Mouse (Mus musculus) heart, embryonic 11.5 days (tissue): ENCODE data around the gene Zfp935. TPM values are rescaled to one million over a fixed set of nuclear protein-coding genes. Genes with fewer than 3 reads are reported as not detected.
A peak's percentile ranks its signal among the peaks of the same experiment; 100 is the strongest.
"Not testable (repeated sequence)": the region's sequence is repeated elsewhere in the genome, so short reads cannot be mapped to it uniquely, and the experiment has no call there.

Experiments
- ATAC-seq: fragments of 200-750 bp; cut with Nextera tagmentation; replicated peaks from 2 replicates; pipeline ENCODE4 v1.8.0; 2017; ENCODE audit warnings: moderate library complexity; ENCODE audit not compliant: insufficient number of reproducible peaks, low FRiP score, low TSS enrichment
- H3K27ac ChIP-seq: fragments of 300-500 bp; sonication (generic); 2 replicates; pipeline ENCODE4 v1.5.1; 2014; ENCODE audit warnings: mild to moderate bottlenecking, low read depth, low read length
- H3K27me3 ChIP-seq: fragments of 300-500 bp; sonication (generic); 2 replicates; pipeline ENCODE4 v1.6.1; 2014; ENCODE audit warnings: mild to moderate bottlenecking, low read length, mixed read lengths; ENCODE audit not compliant: control insufficient read depth, insufficient read depth
- H3K36me3 ChIP-seq: fragments of 300-500 bp; sonication (generic); 2 replicates; pipeline ENCODE4 v1.6.1; 2014; ENCODE audit warnings: mild to moderate bottlenecking, low read length, moderate library complexity, mixed read lengths; ENCODE audit not compliant: control insufficient read depth, insufficient read depth
- H3K4me1 ChIP-seq: fragments of 300-500 bp; sonication (generic); 2 replicates; pipeline ENCODE4 v1.6.1; 2014; ENCODE audit warnings: low read length; ENCODE audit not compliant: control insufficient read depth, insufficient read depth
- H3K4me2 ChIP-seq: fragments of 300-500 bp; sonication (generic); 2 replicates; pipeline ENCODE4 v1.6.1; 2014; ENCODE audit warnings: mild to moderate bottlenecking, moderate library complexity
- H3K4me3 ChIP-seq: fragments of 300-500 bp; sonication (generic); 2 replicates; pipeline ENCODE4 v1.5.1; 2014; ENCODE audit warnings: low read depth, low read length
- H3K9ac ChIP-seq: fragments of 300-500 bp; sonication (generic); 2 replicates; pipeline ENCODE4 v1.6.1; 2014; ENCODE audit warnings: mild to moderate bottlenecking, low read depth, low read length, moderate library complexity
- H3K9me3 ChIP-seq: fragments of 300-500 bp; sonication (generic); replicated peaks from 2 replicates; pipeline ENCODE4 v1.6.1; 2016; ENCODE audit warnings: low read length; ENCODE audit not compliant: control insufficient read depth
- WGBS: fragments of 180-500 bp; shearing (Covaris S2); extraction: QIAGEN DNeasy Blood & Tissue Kit; methylation state at CpG from one replicate; pipeline ENCODE4 v1.1.7; 2014; ENCODE audit not compliant: insufficient replicate concordance; 5-methylcytosine and 5-hydroxymethylcytosine counted together
- polyA plus RNA-seq: library from polyadenylated mRNA; unstranded; fragments of >200 nt; fragmentation: Nextera tagmentation; extraction: Ambion mirVana; gene quantifications from 2 replicates; pipeline ENCODE4 v1.2.1, GENCODE M21; 2014

Zfp935 gene
- polyA plus RNA-seq, result not detected in 2 replicates

DNA sequence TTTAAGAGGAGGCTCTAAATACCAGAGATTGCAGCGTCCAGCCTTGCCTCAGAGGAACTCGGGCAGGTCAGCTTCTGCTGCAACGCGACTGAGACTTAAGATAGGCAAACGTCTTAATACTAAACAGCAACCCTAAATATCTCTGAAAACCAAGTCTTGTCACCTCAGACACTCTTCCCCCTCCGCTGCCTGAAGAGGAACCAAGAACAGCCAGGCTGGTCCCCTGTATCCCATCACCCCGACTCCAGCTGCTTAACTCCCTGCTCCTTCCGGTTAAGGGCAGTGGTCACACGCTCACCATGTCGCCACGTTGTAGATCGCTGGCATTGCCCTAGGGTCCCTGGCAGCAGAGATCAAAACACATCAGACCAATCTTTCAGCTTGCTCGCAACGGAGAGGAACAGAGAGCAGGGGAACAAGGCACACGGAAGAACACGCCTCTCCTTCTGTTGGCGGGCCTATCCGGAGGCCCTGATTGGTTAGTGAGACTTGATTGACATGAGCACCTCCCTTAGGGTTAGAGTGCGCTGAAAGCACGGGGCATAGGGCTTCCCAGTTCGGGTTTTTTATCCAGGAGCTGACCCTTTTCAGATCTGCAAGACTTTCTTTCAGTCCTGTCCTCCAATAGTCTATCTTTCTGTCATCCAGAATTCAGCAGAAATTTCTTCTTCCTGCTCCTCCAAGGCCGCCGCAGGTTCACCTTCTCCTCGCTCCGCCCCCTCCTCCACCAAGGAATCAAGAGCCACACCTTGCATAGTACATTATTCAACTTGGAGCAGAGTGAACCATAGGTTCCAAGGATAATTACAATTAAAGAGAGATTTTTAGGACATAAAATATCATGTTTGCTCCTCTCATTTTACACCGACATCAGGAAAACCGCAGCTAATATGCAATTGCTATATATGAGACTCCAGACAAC is at the start of gene Zfp935:
Gene Zfp935, minus strand, starts transcription at position 323 of the 922 bp plus-strand sequence.
- H3K27ac ChIP-seq, H3K27me3 ChIP-seq, H3K9me3 ChIP-seq, ATAC-seq, H3K4me1 ChIP-seq, H3K36me3 ChIP-seq: not testable (repeated sequence)
- Histone ChIP-seq H3K4me3 (peak within 1 kb of the TSS; percentile 44), H3K4me2 (peak within 1 kb of the TSS; percentile 34), H3K9ac (peak within 1 kb of the TSS; percentile 54; the same call in 1 of the 2 replicates)
- WGBS, result 6% methylated on average over 25 of the region's 27 CpGs

DNA sequence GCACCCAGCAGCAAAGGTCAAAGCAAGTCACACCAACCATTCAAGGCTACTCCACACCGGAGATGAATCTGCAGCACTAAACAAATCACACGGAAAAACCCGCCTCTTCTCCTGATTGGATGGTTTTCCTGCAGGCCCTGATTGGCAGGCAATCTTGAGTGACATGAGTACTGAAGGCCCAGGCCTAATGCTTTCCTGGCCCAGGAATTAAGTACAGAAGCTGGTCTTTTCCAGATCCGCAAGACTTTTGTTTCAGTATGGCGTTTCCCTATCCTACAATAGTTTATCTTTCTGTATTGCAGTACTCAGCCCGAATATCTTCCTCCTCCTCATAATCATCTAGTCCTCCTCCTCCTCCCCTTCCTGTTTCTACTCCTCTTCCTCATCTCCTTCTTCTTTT is 12.8 kb upstream of the Zfp935 start, which contains the start of gene Zfp934:
Gene Zfp934, minus strand, starts transcription at position 101 of the 400 bp plus-strand sequence.
- ATAC-seq, H3K27me3 ChIP-seq, H3K4me1 ChIP-seq, H3K9me3 ChIP-seq, H3K36me3 ChIP-seq, H3K27ac ChIP-seq, H3K9ac ChIP-seq, H3K4me3 ChIP-seq, H3K4me2 ChIP-seq: not testable (repeated sequence)
- 80% methylated on average over 2 of the region's 6 CpGs for WGBS

DNA sequence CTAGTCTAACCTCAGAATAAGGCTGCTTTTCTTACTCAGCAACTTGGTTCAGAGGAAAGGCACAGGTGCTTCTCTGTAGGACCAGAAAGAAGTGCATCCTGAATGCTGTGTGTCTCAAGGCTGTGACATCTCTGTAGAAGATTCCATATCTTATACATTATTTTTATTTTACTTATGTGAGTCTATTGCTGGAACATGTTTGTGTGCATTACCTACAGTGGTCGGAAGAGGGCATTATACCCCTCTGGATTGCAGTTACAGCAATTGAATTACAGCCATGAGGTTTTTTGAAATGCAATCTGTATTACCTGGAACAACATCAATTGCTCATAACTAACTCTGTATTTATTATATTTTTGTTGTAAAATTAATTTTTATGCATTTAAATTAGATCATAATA is 3.4 kb upstream of the Zfp935 start:
- not testable (repeated sequence) for ATAC-seq, H3K36me3 ChIP-seq, H3K4me1 ChIP-seq, H3K27me3 ChIP-seq, H3K9me3 ChIP-seq, H3K4me3 ChIP-seq, H3K4me2 ChIP-seq, H3K27ac ChIP-seq, H3K9ac ChIP-seq
- WGBS, result 29% methylated on average over 1 of the region's 1 CpGs

DNA sequence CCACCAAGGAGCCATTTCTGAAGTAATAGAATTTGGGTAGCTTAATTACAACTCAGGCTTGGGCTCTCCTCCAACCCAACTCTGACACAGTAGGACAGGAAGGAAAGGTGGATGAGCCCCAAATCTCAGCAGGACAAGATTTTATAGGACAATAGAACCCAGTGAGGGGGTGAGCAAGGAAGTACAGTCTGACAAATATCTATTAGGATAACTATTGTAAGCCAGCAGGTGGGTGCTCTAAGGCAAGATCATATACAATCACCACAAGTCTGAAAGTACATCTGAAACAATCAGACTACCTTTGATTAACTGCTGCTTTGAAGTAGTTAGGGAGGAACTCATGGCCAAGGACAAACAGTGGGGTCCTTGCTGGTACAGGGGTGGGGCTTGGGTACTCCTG is 28.2 kb downstream of the Zfp935 start:
- H3K4me3 ChIP-seq, ATAC-seq, H3K27ac ChIP-seq, H3K9me3 ChIP-seq, H3K4me2 ChIP-seq, H3K36me3 ChIP-seq, H3K4me1 ChIP-seq, H3K27me3 ChIP-seq, H3K9ac ChIP-seq: not testable (repeated sequence)

DNA sequence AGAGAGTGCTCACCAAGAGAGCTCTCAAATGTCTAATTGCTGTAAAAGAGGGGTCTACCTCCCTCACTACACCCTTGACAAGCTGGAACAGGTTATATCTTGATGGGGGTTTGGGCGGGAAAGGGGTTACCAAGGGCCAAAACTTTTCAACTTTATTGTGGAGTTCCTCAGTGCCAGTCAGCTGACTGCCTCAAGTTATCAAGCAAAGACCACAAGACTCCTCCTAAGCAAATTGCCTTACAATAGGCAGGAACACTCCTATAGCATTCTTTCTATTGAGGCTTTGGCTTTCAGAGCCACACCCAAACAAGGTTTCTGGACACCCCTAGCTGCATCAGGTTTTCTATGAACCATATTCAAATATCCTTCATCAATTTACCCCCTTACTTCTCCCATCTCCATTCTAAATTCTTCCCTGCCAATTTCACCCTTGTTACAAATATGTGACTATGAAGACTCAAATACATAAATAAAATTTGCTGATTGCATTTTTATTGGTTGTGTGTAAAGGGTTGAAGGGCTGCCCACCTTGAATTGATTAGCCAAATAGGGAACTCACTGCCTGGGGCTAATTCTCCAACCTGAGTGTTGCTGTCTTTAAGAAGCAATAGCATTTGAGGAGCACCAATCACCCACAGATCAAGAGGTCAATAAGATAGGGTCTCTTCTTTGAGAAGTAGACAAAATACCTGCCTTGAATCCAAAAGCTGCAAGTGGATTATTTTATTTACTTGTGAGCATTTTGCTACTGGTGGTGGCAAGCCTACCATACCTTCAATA is 47.5 kb downstream of the Zfp935 start:
- not testable (repeated sequence) for H3K36me3 ChIP-seq, H3K4me2 ChIP-seq, H3K9me3 ChIP-seq, H3K4me1 ChIP-seq, H3K27ac ChIP-seq, H3K27me3 ChIP-seq, H3K4me3 ChIP-seq, H3K9ac ChIP-seq, ATAC-seq
- WGBS, result 86% methylated on average over 1 of the region's 1 CpGs

DNA sequence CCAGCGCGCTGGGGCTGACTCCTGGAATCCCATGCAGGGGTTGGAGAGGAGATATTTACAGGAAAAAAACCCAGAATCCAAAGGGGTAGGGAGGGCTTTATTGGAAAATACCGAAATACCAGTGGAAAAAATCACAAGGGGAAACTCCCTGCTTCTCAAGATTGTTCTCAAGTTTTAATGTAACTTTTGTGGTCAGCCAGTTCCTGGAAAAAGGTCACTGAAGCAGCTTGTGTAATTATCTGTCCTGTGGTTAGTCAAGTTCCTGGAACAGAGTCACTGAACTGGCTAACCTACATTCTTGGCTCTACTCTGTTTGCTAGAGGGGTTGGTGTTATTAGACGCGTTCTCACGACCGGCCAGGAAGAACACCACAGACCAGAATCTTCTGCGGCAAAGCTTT is 85.7 kb downstream of the Zfp935 start:
- H3K4me2 ChIP-seq, H3K27me3 ChIP-seq, H3K4me3 ChIP-seq, H3K27ac ChIP-seq, H3K9me3 ChIP-seq, H3K9ac ChIP-seq, H3K4me1 ChIP-seq, ATAC-seq, H3K36me3 ChIP-seq: not testable (repeated sequence)
- 93% methylated on average over 8 of the region's 8 CpGs for WGBS

DNA sequence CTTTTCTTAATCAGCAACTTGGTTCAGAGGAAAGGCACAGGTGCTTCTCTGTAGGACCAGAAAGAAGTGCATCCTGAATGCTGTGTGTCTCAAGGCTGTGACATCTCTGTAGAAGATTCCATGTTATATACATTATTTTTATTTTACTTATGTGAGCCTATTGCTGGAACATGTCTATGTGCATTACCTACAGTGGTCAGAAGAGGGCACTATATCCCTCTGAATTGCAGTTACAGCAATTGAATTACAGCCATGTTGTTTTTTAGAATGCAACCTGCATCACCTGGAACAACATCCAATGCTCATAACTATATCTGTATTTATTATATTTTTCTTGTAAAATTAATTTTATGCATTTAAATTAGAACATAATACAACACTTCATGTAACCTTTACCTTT is 88.4 kb downstream of the Zfp935 start:
- H3K4me3 ChIP-seq, H3K27me3 ChIP-seq, H3K27ac ChIP-seq, H3K36me3 ChIP-seq, ATAC-seq, H3K9me3 ChIP-seq, H3K4me1 ChIP-seq, H3K4me2 ChIP-seq, H3K9ac ChIP-seq: not testable (repeated sequence)

DNA sequence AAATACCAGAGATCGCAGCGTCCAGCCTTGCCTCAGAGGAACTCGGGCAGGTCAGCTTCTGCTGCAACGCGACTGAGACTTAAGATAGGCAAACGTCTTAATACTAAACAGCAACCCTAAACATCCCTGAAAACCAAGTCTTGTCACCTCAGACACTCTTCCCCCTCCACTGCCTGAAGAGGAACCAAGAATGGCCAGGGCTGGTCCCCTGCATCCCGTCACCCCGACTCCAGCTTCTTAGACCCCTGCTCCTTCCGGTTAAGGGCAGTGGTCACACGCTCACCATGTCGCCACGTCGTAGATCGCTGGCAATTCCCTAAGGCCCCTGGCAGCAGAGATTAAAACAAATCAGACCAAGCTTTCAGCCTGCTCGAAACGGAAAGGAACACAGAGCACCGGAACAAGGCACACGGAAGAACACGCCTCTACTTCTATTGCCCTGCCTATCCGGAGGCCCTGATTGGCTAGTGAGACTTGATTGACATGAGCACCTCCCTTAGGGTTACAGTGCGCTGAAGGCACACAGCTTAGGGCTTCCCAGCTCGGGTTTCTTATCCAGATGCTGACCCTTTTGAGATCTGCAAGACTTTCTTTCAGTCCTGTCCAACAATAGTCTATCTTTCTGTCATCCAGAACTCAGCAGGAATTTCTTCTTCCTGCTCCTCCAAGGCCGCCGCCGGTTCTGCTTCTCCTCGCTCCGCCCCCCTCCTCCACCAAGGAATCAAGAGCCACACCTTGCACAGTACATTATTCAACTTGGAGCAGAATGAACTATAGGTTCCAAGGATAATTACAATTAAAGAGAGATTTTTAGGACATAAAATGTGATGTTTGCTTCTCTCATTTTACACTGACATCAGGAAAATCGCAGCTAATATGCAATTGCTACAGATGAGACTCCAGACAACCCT is 91.6 kb downstream of the Zfp935 start, which contains the start of gene Gm49359:
Gene Gm49359, minus strand, starts transcription at position 409 of the 911 bp plus-strand sequence.
- peak within 1 kb of the TSS; percentile 80 for H3K9ac ChIP-seq
- not testable (repeated sequence) for H3K9me3 ChIP-seq, H3K36me3 ChIP-seq, H3K27me3 ChIP-seq, H3K4me1 ChIP-seq
- H3K4me3 ChIP-seq, result peak within 1 kb of the TSS; percentile 69
- H3K4me2 ChIP-seq, result peak within 1 kb of the TSS; percentile 50
- ATAC-seq, result peak; percentile 95
- 2% methylated on average over 28 of the region's 28 CpGs for WGBS
- peak within 1 kb of the TSS; percentile 68; the same call in 1 of the 2 replicates for H3K27ac ChIP-seq
